Mouse (Mus musculus) megakaryocyte, embryonic 14.5 days (primary cell): ENCODE results near the gene Zbtb5.

Source experiments
- FLI1 ChIP-seq: IDR thresholded peaks from 2 replicates; pipeline ENCODE4 v1.6.1; 2012; ENCODE audit warnings: low read length, inconsistent platforms, mixed read lengths
- GATA1 ChIP-seq: IDR thresholded peaks from 3 replicates; pipeline ENCODE4 v1.6.1; 2012; ENCODE audit warnings: mixed read lengths, low read length, inconsistent platforms, borderline replicate concordance

GRCm38 (mm10) chr4:45037455-45038410 is 25.5 kb upstream of the Zbtb5 start:
- TF ChIP-seq GATA1 (no peak), FLI1 (no peak)
